Mouse (Mus musculus): Measurements from ENCODE around the gene Bhlhe40. TPM values are rescaled to one million over a fixed set of nuclear protein-coding genes. Genes with fewer than 3 reads are reported as not detected.
A peak's percentile ranks its signal among the peaks of the same experiment; 100 is the strongest.

Bhlhe40 gene
- total and polyA plus RNA-seq, 3 experiments: 15.9 to 21.6 TPM; not detected in 1

GRCm38 (mm10) chr6:108695844-108696821 is 35.7 kb downstream of the Bhlhe40 start:
- H3K27ac ChIP-seq (ENCODE audit: control insufficient read depth, low read depth, low read length): peak overlapping the region; percentile 99
- no peaks in the 10 kb centered on the region for H3K9me3 ChIP-seq (replicated peaks; ENCODE audit: insufficient read depth, low read length)
- DNase-seq (ENCODE audit: low read depth, low spot score): peak; percentile 89
- H3K27me3 ChIP-seq (ENCODE audit: control insufficient read depth in 1 of 2, insufficient read depth in 2 of 2, low read length in 2 of 2): no peaks in the 10 kb centered on the region
- TF ChIP-seq POLR2A (IDR thresholded peaks at IDR 0.05; ENCODE audit: control insufficient read depth in 1 of 2, insufficient read depth in 1 of 2, low read depth in 1 of 2, low read length in 2 of 2, poor library complexity in 1 of 2): peak in 1 of 2 experiments; percentile 67; a peak in 2 of 4 replicates
- TF ChIP-seq SIN3A (IDR thresholded peaks at IDR 0.05; ENCODE audit: low read length): no peak; the same call in 1 of the 2 replicates
- peak; percentile 68 for TF ChIP-seq GATA1 (IDR thresholded peaks at IDR 0.05; ENCODE audit: low read depth, low read length)
- peak; percentile 86 for TF ChIP-seq TBP (IDR thresholded peaks at IDR 0.05; ENCODE audit: low read depth, low read length)
- TF ChIP-seq CHD2 (IDR thresholded peaks at IDR 0.05; ENCODE audit: low read length): no peak; the same call in 1 of the 2 replicates
- TF ChIP-seq NELFE (IDR thresholded peaks at IDR 0.05; ENCODE audit: low read depth, low read length): peak; percentile 56; the same call in 1 of the 2 replicates
- no peak for TF ChIP-seq HCFC1 (IDR thresholded peaks at IDR 0.05; ENCODE audit: low read depth, low read length)
- TF ChIP-seq MAZ (IDR thresholded peaks at IDR 0.05; ENCODE audit: low read depth, low read length): 0 out of 2 replicates have a peak, but pooled peaks have one; percentile 3
- TF ChIP-seq MAX (IDR thresholded peaks at IDR 0.05; ENCODE audit: low read length): no peak; the same call in 1 of the 2 replicates
- 0 out of 2 replicates have a peak, but pooled peaks have one; percentile 7 for TF ChIP-seq NRF1 (IDR thresholded peaks at IDR 0.05; ENCODE audit: insufficient read depth, low read depth, low read length, poor library complexity, severe bottlenecking)
- peak; percentile 30; the same call in 1 of the 2 replicates for TF ChIP-seq BHLHE40 (IDR thresholded peaks at IDR 0.05; ENCODE audit: borderline replicate concordance, low read depth, low read length)
- peak; percentile 4; the same call in 1 of the 2 replicates for TF ChIP-seq MYC (IDR thresholded peaks at IDR 0.05; ENCODE audit: low read depth, low read length)
- TF ChIP-seq ETS1 (IDR thresholded peaks at IDR 0.05; ENCODE audit: low read depth, low read length): peak; percentile 72
- TF ChIP-seq JUND (IDR thresholded peaks at IDR 0.05; ENCODE audit: low read depth, low read length): 0 out of 2 replicates have a peak, but pooled peaks have one; percentile 15
- TF ChIP-seq TCF12 (IDR thresholded peaks at IDR 0.05; ENCODE audit: low read depth, low read length): peak; percentile 42
- peak; percentile 73 to 81 for TF ChIP-seq EP300 (IDR thresholded peaks at IDR 0.05; ENCODE audit: low read depth in 1 of 2, low read length in 2 of 2)
- H3K79me2 ChIP-seq (ENCODE audit: control insufficient read depth, insufficient read depth, low read length, poor library complexity): no peaks in the 10 kb centered on the region; the same call in 1 of the 2 replicates
- peaks cover 9 to 58% of the 10 kb centered on the region in 2 experiments for H3K4me1 ChIP-seq (ENCODE audit: control insufficient read depth in 1 of 2, insufficient read depth in 2 of 2, low read length in 2 of 2)
- peak overlapping the region; percentile 72 for H3K9ac ChIP-seq (ENCODE audit: control insufficient read depth, low read depth, low read length, poor library complexity, severe bottlenecking)
- H3K4me3 ChIP-seq (ENCODE audit: control insufficient read depth in 1 of 2, insufficient read depth in 1 of 2, low read depth in 2 of 2, low read length in 2 of 2): peak overlapping the region; percentile 33 to 43
- H3K36me3 ChIP-seq (ENCODE audit: control insufficient read depth in 1 of 2, insufficient read depth in 2 of 2, low read length in 2 of 2): peaks cover 0 to 39% of the 10 kb centered on the region in 2 experiments; a peak in 2 of 4 replicates

GRCm38 (mm10) chr6:108696822-108697202 is 36.4 kb downstream of the Bhlhe40 start:
- Histone ChIP-seq H3K4me3 (ENCODE audit: control insufficient read depth in 1 of 2, insufficient read depth in 1 of 2, low read depth in 2 of 2, low read length in 2 of 2) (no peak overlapping the region), H3K27me3 (ENCODE audit: control insufficient read depth in 1 of 2, insufficient read depth in 2 of 2, low read length in 2 of 2) (no peaks in the 10 kb centered on the region), H3K9ac (ENCODE audit: control insufficient read depth, low read depth, low read length, poor library complexity, severe bottlenecking) (no peak overlapping the region), H3K79me2 (ENCODE audit: control insufficient read depth, insufficient read depth, low read length, poor library complexity) (no peaks in the 10 kb centered on the region; the same call in 1 of the 2 replicates), H3K4me1 (ENCODE audit: control insufficient read depth in 1 of 2, insufficient read depth in 2 of 2, low read length in 2 of 2) (peaks cover 15 to 64% of the 10 kb centered on the region in 2 experiments), H3K9me3 (replicated peaks; ENCODE audit: insufficient read depth, low read length) (no peaks in the 10 kb centered on the region), H3K27ac (ENCODE audit: control insufficient read depth, low read depth, low read length) (peak overlapping the region; percentile 99), H3K36me3 (ENCODE audit: control insufficient read depth in 1 of 2, insufficient read depth in 2 of 2, low read length in 2 of 2) (peaks cover 0 to 45% of the 10 kb centered on the region in 2 experiments; a peak in 2 of 4 replicates)
- TF ChIP-seq MAZ (IDR thresholded peaks at IDR 0.05; ENCODE audit: low read depth, low read length) (no peak), MYC (IDR thresholded peaks at IDR 0.05; ENCODE audit: low read depth, low read length) (no peak), CHD1 (IDR thresholded peaks at IDR 0.05; ENCODE audit: low read depth, low read length) (no peak), POLR2AphosphoS5 (IDR thresholded peaks at IDR 0.05; ENCODE audit: borderline replicate concordance, low read depth, low read length) (no peak), TBP (IDR thresholded peaks at IDR 0.05; ENCODE audit: low read depth, low read length) (no peak), EP300 (IDR thresholded peaks at IDR 0.05; ENCODE audit: low read depth in 1 of 2, low read length in 2 of 2) (no peak), MYB (IDR thresholded peaks at IDR 0.05; ENCODE audit: low read depth, low read length) (no peak), USF2 (IDR thresholded peaks at IDR 0.05; ENCODE audit: borderline replicate concordance in 1 of 2, insufficient read depth in 1 of 2, low read depth in 1 of 2, low read length in 2 of 2) (no peak), TCF12 (IDR thresholded peaks at IDR 0.05; ENCODE audit: low read depth, low read length) (no peak), GABPA (IDR thresholded peaks at IDR 0.05; ENCODE audit: low read depth, low read length) (no peak), POLR2A (IDR thresholded peaks at IDR 0.05; ENCODE audit: control insufficient read depth in 1 of 2, insufficient read depth in 1 of 2, low read depth in 1 of 2, low read length in 2 of 2, poor library complexity in 1 of 2) (no peak), ZC3H11A (IDR thresholded peaks at IDR 0.05; ENCODE audit: low read depth, low read length) (no peak), NELFE (IDR thresholded peaks at IDR 0.05; ENCODE audit: low read depth, low read length) (no peak), ETS1 (IDR thresholded peaks at IDR 0.05; ENCODE audit: low read depth, low read length) (no peak), ZKSCAN1 (IDR thresholded peaks at IDR 0.05; ENCODE audit: low read depth, low read length) (no peak), TAL1 (IDR thresholded peaks at IDR 0.05; ENCODE audit: low read length) (no peak), ZMIZ1 (IDR thresholded peaks at IDR 0.05; ENCODE audit: low read depth, low read length) (no peak), MAFK (IDR thresholded peaks at IDR 0.05; ENCODE audit: borderline replicate concordance, low read depth, low read length) (no peak)
- no peak for DNase-seq (ENCODE audit: low read depth, low spot score)
